Mouse (Mus musculus) olfactory bulb, adult 2 months (tissue): ENCODE measurements around the gene Tspan12.

Experiments
- CTCF ChIP-seq: fragments of 200-500 bp; IDR thresholded peaks from 2 replicates; pipeline ENCODE4 v1.5.1; 2012; ENCODE audit warnings: low read depth, mild to moderate bottlenecking, low read length, moderate library complexity; ENCODE audit not compliant: insufficient read depth
- POLR2A ChIP-seq: fragments of 200-500 bp; IDR thresholded peaks from 2 replicates; pipeline ENCODE4 v1.6.1; 2012; ENCODE audit warnings: mild to moderate bottlenecking, low read depth, low read length, moderate library complexity; ENCODE audit not compliant: insufficient read depth

GRCm38 (mm10) chr6:21850526-21851345, 1.6 kb downstream of the Tspan12 start:
- no peak for TF ChIP-seq POLR2A
- TF ChIP-seq CTCF = no peak
